Mouse (Mus musculus) cerebellum, postnatal 36 days (tissue): ENCODE results near the gene Ppif.

Experiments used
- DNase-seq, 2 experiments: peaks; one replicate each; pipeline ENCODE4 v3.0.0; 2021 to 2022; ENCODE audit warnings: mixed read lengths in 2 of 2

Gene Ppif

DNA sequence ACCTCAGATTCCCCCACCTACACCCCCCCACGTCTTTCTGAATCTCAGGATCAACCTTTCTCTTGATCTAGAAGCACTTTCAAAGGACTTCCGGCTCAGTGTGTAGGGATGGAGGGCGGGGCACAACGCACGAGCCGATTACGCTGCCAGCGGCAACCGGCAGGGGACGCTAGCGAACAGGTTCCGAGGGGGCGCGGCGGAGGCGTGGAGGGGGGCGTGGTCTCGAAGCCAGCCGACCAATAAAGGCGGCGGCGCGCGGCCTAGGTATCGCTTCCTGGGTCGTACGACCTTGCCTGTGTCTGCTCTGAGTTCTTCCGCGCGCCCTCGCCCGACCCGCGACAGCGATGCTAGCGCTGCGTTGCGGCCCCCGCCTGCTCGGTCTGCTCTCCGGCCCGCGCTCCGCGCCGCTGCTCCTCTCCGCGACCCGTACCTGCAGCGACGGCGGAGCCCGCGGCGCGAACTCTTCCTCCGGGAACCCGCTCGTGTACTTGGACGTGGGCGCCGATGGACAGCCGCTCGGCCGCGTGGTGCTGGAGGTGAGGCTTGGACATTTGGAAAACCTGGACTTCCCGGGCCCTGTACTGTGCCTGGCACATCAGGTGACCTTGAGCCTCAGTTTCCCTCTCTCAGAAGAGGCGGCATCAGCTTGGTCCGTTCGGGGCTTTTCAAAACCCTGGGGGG lies at the start of gene Ppif:
Gene Ppif (plus strand): TSS at position 267 of the 681 bp plus-strand sequence.
- DNase-seq = peak; percentile 96 to 97

DNA sequence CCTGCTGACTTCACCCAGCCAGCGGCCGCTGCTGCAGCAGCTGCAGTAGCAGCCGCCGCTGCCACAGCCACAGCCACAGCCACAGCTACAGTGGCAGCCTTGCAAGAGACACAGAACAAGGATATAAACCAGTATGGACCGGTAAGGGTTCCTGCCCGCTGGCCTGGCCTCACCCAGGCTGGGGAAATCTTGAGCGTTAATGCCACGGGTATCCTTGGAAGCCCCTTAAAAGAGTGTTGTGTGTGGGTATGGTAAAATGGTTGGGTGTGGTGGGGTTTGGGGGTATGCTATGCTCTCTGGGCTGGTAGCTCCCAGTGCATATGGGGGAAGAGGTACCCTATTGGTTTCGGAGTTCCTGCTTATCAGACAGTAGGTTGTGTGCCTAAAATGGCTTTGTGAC lies 48.2 kb upstream of the Ppif start:
- DNase-seq = no peak

DNA sequence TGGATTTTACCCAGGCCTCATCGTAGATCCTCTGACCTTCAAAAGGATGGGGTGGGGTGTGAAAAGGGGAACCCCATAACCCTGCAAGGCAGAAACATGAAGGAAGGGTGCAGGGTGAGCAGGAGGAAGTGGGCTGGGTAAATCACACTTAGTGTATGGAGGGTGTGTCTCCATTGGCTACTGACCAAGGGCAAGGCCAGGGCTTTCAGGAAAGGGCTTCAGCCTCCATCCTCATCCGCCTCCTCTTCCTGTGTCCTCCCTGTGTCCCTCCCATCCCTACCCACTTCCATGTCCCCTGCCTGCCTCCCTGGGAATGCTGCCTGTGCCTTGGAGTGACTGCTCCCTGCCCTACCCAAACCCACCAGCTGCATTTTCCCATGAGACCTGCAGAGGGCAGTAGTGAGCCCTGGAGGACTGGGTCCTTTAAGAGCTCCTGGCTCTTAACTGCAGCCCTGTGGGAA lies 47.8 kb upstream of the Ppif start:
- peak; percentile 58 to 69 for DNase-seq

DNA sequence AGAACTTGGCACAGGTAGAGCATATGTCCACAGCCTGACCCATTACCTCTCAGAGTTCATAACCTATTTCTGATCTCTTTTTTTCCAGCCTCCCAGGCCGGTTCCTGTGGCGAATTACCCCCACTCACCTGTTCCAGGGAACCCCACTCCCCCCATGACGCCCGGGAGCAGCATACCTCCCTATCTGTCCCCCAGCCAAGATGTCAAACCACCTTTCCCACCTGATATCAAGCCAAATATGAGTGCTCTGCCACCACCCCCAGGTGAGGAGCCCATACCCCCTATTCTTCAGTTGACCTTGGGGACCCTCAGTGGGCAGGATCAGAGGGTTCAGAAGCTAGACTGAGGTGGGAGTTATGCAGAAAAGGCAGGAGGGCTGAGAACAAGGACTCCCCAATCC lies 42.8 kb upstream of the Ppif start:
- no peak for DNase-seq

DNA sequence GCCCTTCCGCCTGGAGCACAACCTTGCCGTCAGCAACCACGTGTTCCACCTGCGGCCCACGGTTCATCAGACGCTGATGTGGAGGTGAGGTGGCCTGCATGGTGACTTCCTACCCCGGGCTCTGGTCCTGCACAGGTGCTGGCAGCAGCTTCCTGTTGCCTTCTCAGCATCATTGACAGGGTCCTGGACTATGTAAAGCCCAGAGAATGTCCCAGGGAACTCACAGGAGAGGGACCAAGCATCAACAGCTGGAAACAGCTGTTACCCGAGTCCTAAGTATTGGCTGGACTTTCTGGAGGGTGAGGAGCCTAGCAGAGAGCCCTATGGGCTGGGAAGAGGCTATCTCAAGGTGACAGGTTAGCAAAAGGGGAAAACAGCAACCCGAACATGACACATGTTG lies 42.0 kb upstream of the Ppif start:
- no peak for DNase-seq

DNA sequence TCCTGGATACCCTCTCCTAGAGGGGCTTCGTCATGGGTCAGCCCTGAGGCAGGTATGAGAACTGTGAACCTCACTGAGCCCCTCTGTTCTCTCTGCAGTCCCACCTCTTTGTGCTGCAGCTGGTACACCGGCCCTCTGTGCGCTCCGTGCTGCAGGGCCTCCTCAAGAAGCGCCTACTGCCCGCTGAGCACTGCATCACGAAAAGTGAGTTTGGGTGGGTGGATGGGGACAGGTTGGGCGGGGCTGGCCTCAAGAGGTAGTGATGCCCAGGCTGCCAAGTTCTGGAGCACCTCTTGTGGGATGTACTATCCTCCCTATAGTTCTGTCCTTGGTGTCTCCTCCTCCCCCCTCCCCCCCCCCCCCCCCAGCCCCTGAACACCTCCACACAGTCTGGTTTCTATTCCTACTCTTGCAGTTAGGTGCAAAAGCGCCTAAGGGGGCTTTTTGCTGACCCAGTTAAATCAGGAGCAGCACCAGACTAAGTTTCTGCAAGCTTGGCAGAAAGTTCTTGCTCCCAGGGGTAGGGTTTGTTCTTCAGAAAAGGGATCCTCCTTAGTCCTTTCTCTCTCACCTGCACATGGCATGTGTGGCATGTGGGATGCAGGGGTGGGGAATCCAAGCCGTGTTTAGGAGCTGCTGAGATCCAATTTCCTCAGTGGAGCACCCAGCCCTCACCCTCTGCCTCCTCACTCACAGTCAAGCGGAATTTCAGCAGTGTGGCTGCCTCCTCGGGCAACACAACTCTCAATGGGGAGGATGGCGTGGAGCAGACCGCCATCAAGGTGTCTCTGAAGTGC lies 39.4 kb upstream of the Ppif start:
- DNase-seq = no peak

DNA sequence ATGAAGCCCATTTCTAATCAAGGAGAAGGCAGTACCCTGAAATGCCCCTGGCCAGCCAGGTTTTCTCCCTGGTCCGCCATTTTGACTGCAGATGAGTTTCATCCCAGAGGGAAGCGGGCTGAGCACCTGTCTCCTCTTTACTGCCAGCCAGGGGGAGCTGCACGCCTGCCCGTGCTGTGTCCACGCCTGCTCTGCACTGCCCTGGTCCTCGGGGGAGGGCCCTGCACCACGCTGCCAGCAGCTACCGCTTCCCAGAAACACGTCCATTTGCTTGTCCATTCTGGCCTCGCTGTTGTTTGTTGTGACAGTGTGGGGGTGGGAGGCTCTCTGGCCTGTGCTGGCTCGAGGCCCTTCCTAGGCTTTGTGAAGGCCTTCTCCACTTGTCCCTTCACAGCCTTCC lies 33.3 kb upstream of the Ppif start:
- DNase-seq = peak; percentile 40 to 57

DNA sequence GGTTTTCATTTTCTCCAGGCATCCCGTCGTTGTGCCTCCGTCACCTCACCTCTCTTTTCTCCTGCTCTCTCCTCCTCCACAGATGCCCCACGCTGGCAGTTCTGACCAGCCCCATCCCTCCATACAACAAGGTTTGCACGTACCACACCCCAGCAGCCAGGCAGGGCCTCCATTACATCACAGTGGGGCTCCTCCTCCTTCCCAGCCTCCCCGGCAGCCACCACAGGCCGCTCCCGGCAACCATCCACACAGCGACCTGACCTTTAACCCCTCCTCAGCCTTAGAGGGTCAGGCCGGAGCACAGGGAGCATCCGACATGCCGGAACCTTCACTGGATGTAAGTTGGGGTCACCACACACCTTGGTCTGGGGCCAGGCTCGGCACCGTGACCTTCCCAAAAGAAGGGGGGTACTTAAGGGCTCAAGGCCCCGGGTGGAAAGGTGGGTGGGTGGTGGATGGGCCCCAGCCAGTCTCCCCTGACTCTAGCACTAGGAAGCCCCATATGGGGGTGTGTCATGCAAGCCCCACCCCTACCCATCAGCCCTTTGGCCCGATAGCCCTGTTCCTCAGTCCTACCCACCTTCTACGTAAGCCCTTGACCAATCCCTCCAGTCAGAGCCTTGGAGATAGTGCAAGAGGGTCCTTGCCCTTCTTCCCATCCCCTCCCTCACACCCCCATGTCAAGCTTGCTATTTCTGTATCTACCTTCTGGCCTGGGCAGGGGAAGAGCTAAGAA lies 32.6 kb upstream of the Ppif start:
- no peak for DNase-seq

DNA sequence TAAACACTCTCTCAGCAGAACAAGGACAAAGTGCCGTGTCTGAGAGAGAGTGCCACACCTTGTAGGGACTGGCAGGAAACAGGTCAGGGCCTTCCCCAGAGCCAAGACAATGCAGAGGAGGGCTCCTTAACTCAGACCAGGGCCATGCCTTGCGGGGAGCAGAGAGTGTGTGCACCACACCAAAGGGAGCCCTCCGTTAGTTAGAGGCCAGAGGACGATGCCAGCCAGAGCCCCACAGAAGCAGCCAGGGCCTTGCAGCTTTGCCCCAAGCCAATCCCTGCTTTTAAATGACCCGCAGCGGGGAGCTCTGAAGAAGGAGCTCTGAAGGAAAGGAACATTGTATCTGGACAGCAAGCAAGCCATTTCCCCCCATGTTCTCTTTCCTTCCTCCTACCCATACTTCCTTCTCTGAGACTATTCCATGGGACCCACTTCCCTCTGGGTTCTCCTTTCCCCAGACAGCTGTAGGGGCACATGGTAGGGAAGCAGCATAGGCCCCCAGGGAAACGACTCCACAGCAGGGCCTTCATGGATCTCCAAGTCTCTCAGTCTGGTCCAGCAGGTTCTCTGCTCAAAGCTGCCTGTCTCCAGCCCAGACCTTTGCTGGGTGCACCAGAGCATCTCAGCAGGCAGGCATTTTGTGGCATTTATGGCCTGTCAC lies 30.2 kb upstream of the Ppif start:
- no peak for DNase-seq

DNA sequence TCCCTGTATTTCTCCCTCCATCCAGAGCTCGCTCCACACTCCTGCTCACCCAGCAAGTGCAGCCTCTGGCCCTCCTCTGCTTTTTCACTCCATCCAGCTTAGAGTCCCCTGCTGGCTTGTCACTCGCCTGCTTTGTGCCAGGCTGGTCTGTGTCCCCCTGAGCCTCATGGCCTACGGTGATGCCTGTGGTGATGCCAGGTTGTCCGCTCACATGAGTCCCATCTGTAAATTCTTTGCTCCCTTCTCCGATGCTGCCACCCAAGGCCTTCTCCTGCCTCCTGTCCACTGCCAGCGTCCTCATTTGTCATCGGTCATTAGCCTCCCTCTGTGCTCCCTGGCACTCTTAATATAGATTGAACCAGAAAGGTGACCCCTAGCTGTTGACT lies 29.7 kb upstream of the Ppif start:
- no peak for DNase-seq

DNA sequence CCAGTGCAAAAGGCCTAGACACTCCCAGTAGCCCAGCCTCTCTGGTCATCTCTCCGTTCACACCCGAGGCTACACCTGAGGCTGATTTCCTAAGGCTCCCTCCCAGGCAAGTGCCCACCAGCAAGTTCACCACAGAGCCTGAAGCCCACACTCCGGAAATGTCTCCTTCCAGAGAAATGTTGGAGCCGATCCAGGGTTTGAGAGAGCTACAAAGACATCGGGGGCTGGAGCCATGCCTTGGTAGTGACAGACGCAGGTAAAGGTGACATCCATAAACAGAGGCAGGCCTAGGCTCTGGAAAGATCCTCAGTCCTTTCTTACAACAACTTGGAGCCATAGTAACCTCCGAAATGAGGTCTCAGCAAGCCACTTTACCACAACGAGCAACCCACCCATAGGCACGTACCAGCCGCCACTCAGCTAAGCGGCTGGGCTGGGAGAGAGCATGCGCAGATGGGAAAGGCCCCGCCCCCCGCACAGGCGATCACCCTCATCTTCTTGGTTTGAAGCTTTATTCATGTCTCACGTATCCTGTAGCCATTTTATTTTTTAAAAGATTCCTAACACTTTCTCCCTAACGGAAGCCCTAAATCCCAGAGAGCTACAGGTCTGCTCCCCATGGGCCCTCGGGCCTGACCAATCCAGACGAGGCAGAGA lies 28.5 kb upstream of the Ppif start:
- no peak for DNase-seq

DNA sequence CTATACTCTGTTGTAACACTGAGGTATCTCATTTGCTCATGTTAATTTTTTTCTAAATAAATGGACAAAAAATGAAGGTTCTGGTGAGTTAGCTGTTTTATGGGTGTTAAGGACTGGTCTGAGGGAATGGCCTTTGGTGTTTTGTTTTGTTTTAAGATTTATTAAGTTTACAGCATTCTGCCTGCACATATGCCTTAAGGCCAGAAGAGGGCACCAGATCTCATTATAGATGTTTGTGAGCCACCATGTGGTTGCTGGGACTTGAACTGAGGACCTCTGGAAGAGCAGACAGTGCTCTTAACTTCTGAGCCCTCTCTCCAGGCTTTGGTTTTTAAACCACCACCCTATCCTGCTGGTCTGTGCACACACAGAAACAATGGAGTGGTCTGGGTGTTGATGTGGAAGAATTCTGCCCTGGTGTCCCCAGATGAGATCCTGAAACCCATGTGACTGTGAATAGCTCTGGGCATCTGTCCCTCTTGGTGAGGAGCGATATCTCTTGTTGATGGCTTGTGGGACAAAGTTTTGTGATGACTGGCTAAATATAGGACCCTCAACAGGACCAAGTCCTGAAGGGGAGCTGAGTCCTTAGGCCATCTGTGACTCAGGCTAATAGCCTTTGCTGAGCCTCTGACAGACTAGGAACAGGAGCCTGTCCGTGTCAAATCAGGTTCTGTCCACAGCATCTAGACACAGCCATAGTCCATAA lies 27.1 kb upstream of the Ppif start:
- no peak for DNase-seq

DNA sequence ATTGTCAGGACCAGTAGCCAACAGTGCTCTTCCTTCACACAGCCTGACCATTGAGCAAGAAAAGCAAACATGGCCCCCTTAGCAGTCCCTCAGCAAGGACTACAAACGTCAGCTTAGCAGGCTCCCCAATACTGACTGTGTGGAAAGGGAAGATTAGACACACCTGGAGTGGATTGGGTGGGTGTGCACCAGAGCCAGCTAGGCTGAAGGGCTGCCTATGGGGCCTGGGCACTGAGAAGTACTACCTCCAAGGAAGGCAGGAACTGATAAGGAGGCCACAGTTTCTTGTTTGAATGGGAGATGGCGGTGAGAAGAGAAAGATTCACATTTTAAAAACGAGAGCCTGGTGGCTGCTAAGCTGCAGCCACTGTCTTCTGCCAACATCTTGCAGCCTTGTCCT lies 26.4 kb upstream of the Ppif start:
- no peak for DNase-seq

DNA sequence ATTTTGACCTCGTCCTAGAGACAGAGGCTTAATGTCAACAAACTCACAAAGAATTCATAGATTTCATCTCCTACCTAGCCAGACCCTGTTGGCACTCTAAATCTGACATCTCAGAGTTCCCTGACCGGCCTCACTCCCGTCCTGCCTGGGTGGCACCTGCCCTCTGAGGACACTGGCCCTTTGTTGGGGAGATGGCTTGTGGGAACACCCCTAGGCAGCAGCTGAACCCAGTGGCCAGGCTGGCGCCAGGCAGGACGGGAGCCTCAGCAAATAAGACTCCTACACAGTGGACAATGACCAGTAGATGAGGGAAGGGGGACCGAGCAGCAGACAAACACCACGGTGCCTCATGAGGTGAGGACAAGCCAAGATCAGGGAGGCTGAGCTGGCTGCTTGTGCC lies 14.3 kb upstream of the Ppif start:
- DNase-seq = no peak

DNA sequence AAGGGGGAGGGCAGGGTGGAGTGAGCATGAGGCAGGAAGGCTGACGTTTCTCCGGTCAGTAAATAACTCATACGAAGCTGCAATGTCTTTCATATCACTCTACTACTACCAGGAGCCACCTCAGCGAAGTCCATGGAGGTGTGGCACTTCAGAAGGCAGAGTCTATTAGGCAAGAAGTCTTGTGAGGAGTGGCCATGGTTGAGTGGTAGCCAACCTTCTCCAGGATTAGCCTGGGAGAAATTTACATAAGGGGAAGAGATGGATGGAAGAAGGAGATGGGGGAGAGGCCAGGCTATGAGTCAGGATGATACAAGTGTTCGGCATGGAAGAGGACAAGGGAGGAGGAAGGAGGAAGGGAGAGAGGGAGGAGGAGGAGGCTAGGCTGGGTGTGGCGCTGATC lies 11.9 kb upstream of the Ppif start:
- no peak for DNase-seq

DNA sequence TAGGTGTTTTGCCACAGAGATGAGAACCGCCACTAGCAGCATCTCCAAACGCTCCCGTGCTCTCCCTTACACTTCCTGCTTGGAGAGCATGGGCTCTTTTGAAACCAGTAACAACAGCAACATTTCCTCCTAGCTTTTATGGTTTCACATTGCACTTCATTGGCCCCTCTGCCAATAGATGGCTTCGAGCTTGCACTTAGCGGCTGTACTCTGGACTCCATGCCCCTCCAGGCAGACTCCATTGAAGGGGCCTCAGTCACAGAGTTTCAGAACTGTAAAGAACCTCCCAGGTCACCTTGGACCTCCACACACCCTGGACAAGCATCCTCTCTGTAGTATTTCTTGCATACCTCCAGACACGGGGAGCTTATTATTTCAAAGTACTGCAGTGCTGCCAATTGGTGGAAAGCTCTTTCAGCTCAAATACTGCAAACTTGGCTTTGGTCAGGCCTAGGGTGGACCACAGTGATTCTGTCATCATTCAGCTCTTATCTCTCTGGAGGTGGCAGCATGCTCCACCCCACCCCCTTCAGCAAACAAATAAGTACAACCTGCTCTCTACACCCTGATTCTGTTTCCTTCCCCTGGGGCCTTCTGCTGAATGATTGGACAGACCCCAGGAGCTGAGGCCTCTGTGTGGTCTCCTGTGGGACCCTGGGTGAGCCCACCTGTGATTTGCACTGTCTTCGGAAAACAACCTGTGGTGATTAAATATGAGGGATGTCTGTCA lies 7.6 kb upstream of the Ppif start:
- DNase-seq = no peak

DNA sequence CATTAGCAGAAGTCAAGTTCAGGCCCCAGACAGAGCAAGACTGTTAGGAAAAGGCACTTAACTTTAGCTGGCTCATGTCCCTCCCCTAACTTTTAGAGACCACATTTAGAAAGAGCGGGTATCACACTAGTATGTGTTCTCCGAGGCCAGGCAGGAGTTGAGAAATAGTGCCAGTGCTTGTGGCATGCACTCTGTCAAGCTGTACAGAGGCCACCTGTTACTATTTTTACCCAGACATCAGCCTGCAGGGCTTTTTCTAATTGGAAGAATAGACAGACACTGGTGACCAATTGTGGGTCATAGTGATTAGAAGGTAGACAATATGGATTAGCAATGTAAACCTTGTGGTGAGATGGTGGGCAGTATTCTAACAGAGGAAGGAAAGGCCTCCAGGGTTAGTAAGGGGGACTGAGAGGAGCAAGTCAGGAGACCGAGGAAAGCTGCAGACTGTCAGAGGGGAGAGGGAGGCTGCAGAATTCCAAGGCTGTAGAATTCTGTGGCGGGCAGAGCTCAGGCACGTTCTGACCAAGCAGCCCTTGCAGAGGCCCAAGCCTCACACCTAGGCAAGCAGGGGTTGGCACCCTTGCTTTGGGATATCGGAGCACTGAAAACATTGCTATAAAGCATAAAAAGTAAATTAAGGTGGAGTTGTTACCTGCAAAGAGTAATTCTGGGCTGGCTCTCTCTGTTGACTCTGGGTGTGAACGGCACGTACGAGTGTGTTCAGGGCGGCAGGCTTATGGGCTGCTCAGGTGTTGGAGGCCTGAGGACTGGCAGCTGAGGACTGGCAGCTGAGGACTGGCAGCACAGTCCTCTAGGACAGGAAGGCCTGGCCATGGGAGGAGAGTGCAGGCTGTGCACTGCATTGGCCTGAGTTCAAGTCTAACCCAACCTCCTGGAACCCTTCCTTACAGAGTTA lies 6.7 kb upstream of the Ppif start:
- DNase-seq = no peak

DNA sequence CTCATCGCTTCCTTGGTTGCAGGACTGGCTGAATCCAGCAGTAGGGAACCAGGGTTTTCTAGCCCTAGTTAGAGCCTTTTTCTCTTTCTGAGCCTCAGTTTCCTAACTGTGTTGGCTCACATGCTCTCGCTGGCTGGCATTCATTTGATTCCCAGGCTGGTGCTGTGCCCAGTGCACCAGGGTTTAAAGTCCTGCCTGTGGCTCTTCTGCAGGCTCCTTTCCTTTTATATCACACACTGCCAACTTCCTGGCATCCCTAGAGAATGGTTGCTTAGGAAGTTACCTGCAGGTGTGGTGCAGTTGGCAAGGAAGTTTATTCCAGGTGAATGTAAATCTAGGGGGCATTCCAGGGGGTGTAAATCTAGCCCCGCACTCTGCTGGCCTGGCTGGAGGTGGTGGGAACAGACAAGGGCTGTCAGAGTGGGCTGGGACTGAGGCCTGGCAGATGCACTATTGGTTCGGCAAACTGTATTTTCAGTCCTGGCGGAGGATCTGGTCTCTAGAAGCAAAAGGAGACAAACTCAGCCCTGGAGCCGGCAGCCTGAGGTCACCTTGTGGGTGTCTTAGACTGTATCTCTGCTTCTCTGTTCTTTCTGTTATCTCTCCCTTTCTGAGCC lies 575 bp upstream of the Ppif start:
- no peak for DNase-seq

DNA sequence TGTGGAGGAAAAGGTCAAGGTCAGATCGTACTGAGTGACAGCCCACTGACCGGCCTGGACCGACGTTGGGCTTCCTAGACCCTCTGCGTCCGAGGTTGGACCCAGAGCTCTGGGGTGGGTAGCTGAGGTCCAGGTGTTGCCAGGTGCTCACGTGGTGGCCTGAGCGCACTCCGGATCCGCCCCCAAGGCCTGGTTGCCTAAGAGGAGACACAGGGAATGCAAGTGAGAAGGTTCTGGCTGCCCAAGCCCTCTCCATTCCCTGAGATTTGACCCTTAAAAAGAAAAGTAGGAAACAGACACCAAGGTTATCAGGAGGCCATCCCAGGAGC lies 579 bp downstream of the Ppif start:
- DNase-seq = peak in 1 of 2 experiments; percentile 26

DNA sequence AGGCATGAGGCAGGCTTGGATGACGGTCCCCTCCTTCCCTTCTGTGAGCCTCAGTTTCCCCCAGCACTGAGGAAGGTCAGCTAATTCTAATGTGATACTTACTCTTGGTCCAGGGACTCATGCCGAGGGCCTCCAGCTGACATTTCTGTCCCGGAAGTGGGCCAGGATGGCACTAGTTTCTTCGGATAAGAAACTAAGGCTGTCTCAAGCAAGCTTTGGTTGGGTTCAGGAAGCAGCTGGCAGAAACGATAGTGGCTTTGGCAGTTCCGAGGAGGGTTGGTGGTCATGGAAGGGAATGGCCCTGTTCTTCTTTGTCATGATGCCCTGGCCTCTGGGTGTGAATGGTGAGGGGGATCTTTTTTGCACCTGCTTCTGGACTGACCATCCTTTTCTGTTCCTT lies 1.1 kb downstream of the Ppif start:
- DNase-seq = no peak
